ENCODE assay signal across 8 mouse cellular contexts in the genomic region with DNA sequence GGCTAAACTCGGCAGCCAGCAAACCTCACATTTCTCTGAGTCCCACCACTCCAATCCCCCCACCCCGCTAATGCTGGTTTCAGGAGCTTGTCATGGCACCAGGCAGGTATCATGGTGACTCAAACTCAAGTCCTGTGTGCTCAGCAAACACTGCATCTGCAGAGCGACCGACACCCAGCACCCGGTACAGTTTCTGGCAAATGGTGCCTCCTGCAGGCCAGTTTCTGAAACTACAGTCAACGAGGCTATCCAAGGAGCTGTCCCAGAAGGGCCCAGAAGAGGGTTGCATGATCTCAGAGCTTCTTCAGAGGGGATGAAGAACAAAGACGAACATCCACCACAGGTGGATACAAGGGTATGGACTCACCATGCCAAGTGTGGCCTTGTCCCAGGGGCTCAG. TPM values are rescaled to one million over a fixed set of nuclear protein-coding genes. Genes with fewer than 3 reads are reported as not detected.
DNase-seq lines count a peak whose midpoint lies in the region; ATAC-seq lines count a peak whose summit lies in the region.

No protein-coding gene starts in this region.

- H3K9me3 ChIP-seq in limb, embryonic 11.5 days (ENCODE audit: control insufficient read depth, low read length), result no peaks in the 10 kb centered on the region

- ATAC-seq in limb, embryonic 11.5 days (ENCODE audit: insufficient number of reproducible peaks, low FRiP score, low TSS enrichment, low read depth), result no peak

- no peak overlapping the region for H3K9ac ChIP-seq in limb, embryonic 11.5 days (ENCODE audit: low read length)

- H3K4me3 ChIP-seq in limb, embryonic 11.5 days (ENCODE audit: low read depth, low read length), result no peak overlapping the region

- no peak overlapping the region for H3K4me2 ChIP-seq in limb, embryonic 11.5 days (ENCODE audit: low read depth, severe bottlenecking)

- intact Hi-C loops in heart, postnatal 14 days (cut with DNase I), result loop anchor here (5.0 kb wide), 1 partner anchor 114 kb away; a partner anchor contains a TSS

- 49% methylated on average over 7 of the region's 7 CpGs for WGBS in limb, embryonic 11.5 days

- DNase-seq in heart, postnatal 14 days, result peak; percentile 42 to 57
- no peak for DNase-seq in heart, adult 8-10 months (ENCODE audit: low spot score)
- peak; percentile 20 for DNase-seq in right cerebral cortex, adult 18-20 months
- no peak for DNase-seq in right cerebral cortex, postnatal 36 days (ENCODE audit: low spot score in 2 of 2)
- DNase-seq in ZHBTc4 (ENCODE audit: low read depth, low spot score), result peak; percentile 77
- peak; percentile 53 for DNase-seq in limb, embryonic 11.5 days (ENCODE audit: low spot score)
- DNase-seq in thymus, postnatal 14 days, result peak; percentile 51
- no peak for DNase-seq in neural tube, embryonic 10.5 days (ENCODE audit: extremely low spot score, low spot score)

- no peaks in the 10 kb centered on the region for H3K36me3 ChIP-seq in limb, embryonic 11.5 days (ENCODE audit: control insufficient read depth, insufficient read depth, low read length)

- no peaks in the 10 kb centered on the region for H3K27me3 ChIP-seq in limb, embryonic 11.5 days (ENCODE audit: control insufficient read depth, insufficient read depth, low read length)

- peaks cover under 1% of the 10 kb centered on the region; the same call in 1 of the 2 replicates for H3K4me1 ChIP-seq in limb, embryonic 11.5 days (ENCODE audit: control insufficient read depth, insufficient read depth, low read length)

- no peak overlapping the region for H3K27ac ChIP-seq in limb, embryonic 11.5 days (replicated peaks; ENCODE audit: low read depth, low read length)

RNA-seq across cellular contexts. Expression of a gene that starts 4.6 kb away (rescaled TPM):
- 1 to 10 TPM; 1.6 TPM for total RNA-seq in heart, postnatal 14 days (2021)
- under 1 TPM; 0.24 to 0.82 (median 0.53) TPM for total RNA-seq in heart, adult 8-10 months (2022)
- polyA plus RNA-seq in limb, embryonic 11.5 days (2014; fragmentation: Nextera tagmentation; extraction: Ambion mirVana), result 10.2 and 12.0 TPM in 2 replicates

RNA-seq across cellular contexts. Expression of a gene that starts 52.2 kb away (rescaled TPM):
- total RNA-seq in heart, postnatal 14 days (2021), result 10 to 100 TPM; 20.3 to 21.7 TPM
- total RNA-seq in heart, adult 8-10 months (2022), result 10 to 100 TPM; 14.8 to 21.1 (median 19.0) TPM
- polyA plus RNA-seq in limb, embryonic 11.5 days (2014; fragmentation: Nextera tagmentation; extraction: Ambion mirVana), result 79.9 and 85.0 TPM in 2 replicates

Comparison
In these comparisons a context has a peak if more than half of its experiments do, and no peak if none do; other contexts are left out.
1. DNase-seq: peak in heart, postnatal 14 days (2 of 2), right cerebral cortex, adult 18-20 months (single experiment), ZHBTc4 (single experiment), limb, embryonic 11.5 days (single experiment) and thymus, postnatal 14 days (single experiment); none in heart, adult 8-10 months (single experiment), right cerebral cortex, postnatal 36 days (0 of 2) and neural tube, embryonic 10.5 days (single experiment).